Mouse (Mus musculus) urinary bladder, adult 18-20 months (tissue): ENCODE measurements around the gene 1700020D05Rik.

Source experiments
- DNase-seq, 2 experiments: peaks; one replicate each; pipeline ENCODE4 v3.0.0; 2022; ENCODE audit warnings: low spot score in 2 of 2, mixed read lengths in 2 of 2

The 1700020D05Rik gene

DNA sequence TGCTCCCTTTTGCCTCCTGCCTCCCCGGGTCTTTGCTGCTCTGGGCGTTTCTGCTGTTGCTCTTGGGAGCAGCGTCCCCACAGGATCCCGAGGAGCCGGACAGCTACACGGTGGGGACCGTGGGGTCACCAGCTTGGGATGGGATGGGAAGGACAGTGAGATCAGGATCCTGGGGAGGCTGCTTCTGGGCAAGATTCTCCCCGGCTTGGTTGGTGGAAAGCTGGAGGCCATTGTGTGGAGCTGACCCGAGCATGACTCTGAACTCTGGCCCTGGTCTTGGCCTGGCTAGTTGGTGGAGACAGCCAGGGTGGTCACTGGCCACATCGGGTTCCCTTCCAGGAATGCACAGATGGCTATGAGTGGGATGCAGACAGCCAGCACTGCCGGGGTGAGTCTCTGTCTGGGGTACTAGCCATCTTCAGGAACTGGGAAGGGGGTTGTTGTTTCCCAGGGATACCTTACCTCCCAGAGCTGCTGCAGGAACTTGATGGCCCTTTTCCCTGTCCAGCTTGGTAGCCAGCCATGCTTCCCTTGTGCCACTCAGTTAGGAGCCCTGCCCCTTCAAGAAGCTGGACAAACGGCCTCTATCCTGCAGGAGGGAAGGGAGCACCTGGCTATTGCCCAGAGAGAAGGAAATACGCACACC, 28.4 kb downstream of the 1700020D05Rik start:
- no peak for DNase-seq

DNA sequence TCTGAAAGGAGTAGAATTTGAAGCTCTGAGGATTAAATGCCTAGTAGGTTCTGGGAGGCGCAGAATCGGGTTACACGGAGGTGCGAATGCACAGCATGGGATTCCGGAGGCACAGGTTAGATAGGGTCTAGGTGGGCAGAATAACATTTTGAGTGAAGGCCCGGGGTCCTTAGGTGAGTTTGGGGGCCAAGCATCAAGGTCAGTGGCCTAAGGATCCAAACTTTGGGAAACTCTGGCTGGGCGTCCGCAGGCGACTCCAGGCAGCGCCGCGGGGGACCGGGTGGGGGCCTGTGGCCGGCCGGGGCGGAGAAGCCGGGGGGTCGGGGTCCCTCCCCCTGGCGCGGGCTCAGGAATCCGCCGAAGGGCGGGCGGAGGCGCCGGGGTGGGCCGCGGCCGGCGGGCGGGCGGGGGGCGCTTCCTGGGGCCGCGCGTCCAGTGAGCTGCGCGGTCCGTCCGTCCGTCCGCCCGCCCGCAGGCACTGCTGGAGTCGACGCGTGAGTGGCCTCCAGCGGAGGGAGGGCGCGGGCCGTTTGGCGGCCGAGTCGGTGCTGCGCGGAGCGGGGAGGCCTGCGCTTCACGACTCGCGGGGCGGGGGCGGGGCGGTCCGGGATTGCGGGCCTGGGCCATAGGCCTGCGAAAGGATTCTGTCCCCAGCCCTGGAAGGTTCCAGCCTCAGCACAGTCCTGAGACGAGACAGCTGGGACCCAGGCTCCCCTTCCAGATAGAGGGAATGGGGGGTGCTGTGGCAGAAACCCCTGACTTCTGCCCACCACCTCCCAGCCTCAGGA, 29.1 kb downstream of the 1700020D05Rik start:
- peak in 1 of 2 experiments; percentile 30 for DNase-seq

DNA sequence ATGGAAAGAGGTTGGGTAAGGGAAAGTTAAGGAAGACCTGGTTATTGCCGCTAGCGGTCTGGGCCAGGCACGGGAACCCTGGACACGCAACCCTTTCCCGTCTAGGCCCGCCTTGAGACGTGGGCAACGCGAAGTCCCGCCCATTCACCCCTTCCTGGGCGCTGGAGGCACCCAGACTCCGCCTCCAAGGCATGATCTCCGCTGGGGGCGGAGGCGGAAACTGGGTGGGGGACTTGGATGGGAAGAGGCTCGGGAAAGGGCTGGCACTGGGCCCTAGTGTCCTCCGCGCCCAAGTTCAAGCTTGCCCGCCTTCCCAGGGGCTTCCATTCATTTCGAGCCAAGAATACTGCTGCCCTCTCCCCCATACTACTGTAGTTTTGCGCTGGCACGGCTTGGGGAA, 29.9 kb downstream of the 1700020D05Rik start, which contains the start of gene Efemp2:
TSS of gene Efemp2 (plus strand) at position 235 of the 400 bp plus-strand sequence.
- DNase-seq = peak; percentile 72 to 82

DNA sequence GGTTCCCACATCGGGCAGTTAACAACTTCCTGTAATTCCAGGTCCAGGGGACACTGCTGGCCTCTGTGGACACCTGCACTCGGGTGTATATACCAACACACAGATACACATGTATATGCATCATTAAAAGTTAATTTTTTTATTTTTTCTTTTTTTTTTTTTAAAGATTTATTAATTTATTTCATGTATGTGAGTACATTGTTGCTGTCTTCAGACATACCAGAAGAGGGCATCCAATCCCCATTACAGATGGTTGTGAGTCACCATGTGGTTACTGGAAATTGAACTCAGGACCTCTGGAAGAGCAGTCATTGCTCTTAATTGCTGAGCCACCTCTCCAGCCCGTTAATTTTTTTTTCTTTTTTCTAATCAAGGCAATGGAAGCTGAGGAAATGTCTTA, 30.7 kb downstream of the 1700020D05Rik start:
- no peak for DNase-seq

DNA sequence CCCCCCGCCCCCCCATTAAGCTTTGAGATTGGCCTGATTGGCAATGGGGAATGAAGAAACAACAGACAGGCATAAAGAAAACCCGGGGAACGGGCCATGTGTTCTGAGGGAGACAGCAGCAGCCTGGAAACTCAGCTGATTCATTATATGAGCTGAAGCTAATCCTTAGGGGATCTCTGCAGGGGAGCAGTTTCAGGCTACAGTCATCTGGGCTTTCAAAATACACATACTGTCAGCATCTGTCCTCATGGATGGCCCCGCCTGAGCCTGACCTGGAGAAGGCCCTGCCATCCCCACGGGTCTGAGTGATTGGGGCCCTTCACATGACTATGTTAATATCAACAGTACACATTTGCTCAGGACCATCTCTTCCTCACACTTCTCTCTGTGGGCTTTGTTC, 31.7 kb downstream of the 1700020D05Rik start:
- no peak for DNase-seq

DNA sequence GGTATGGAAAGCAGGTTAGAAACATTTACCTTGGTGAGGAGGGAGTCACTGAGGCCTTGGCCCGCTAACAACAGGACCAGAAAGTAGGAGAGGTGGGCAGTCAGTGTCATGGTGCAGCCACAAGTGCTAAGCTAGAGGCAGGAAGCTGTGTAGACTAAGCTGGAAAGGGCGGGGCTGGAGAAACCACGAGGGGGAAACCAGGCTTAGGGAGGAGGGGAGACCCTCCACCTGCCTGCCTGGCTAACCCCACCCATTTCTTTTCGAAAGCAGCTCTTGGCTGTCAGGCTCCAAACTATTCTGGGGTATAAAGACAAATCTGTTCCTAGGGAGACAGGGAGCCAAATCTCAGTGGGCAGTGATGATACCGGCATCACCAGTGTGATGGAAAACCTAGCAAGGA, 35.2 kb downstream of the 1700020D05Rik start, which contains the start of gene Ctsw:
TSS of gene Ctsw (minus strand) at position 134 of the 400 bp plus-strand sequence.
- no peak for DNase-seq

DNA sequence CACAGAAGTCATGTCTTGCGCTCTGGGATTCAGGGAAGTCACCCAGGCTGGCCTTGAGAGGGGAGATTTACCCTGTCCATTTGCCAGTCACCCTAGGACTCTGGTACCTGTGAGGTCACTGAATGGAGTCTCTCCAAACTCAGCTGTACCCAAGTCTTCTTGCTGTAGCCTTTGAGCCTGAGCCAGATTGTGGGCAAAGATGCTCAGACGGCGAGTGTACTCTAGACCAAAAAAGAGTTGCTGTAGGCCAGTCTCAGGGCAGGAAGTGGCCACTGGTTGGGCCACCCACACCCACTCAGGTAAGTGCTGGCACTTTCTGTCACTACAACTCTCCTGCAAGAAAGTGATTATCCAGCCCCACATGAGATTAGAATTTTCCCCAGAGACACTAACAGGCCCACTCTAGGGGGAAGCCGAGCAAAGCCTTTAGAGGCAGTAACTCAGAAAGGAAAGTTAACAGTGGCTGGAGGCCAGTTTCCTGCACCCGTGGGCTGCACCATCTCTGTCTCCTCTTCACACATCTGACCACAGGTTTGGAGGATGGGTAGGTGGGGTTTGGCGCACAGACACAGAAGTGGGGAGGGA, 36.6 kb downstream of the 1700020D05Rik start:
- no peak for DNase-seq

DNA sequence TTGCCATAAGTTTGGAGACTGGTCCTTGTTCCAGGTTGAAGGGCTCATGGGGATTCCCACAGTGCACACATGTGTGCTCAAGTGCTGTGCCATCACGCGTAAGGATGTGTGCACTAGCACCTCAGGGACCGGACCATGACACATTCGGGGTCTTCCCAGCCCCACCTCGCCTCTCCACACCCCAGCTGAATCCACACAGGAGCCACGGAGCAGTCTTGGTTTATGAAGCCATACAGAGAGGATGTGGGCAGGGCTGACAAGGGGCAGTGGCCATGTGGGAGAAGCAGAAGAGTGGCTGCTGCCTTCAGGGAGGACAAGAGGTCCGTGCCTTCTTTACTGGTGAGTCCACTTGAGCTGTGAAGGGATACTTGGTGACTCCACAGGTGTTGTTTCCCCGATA, 38.5 kb downstream of the 1700020D05Rik start:
- no peak for DNase-seq

DNA sequence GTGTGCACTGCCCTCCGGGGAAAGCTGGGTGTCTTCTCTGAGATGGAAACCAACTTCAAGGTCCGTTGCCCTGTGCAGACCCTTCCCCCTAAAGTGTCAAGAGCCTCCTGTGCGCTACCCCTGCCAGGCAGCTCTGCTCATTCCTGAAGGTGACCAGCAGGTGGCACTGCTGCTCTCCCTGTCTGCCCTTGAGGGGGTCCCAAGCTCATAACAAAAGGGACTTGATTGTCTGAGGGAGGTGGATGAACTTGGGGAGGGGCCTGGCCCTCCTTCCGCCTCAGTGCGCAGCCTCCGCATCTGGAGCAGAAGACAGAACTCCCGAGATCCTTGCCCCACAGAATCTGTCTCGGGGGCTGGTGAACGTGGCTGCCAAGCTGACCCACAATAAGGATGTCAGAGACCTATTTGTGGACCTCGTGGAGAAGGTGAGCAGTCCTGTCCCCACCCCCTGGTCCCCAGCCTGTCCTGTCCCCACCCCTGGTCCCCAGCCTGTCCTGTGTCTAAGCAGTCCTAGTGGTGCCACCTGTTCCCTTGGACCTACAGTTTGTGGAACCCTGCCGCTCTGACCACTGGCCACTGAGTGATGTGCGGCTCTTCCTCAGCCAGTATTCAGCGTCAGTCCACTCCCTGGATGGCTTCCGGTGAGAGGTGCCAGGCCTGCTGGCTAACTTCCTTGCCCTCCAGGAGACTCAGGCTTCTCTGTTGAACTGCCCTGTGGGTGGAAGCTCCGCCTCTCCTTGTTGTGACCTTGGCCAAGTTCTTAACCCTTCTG, 39.6 kb downstream of the 1700020D05Rik start:
- DNase-seq = no peak

DNA sequence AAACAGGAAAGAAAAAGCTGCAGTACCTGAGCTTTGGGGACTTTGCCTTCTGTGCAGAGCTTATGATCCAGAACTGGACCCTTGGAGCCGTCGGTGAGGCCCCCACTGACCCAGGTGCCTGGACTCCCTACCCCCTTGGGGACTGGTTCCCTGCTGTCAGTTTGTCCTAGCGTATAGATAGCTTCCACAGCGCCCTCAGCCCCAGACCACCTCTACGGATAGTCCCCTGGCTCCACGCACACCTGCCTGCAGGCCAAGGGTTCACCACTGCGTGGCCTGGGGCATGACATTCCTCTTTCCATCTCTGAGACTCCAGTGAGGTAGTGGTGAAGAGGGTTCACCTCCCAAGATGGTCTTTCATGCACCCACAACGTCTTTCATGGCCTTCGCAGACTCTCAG, 40.4 kb downstream of the 1700020D05Rik start:
- no peak for DNase-seq

DNA sequence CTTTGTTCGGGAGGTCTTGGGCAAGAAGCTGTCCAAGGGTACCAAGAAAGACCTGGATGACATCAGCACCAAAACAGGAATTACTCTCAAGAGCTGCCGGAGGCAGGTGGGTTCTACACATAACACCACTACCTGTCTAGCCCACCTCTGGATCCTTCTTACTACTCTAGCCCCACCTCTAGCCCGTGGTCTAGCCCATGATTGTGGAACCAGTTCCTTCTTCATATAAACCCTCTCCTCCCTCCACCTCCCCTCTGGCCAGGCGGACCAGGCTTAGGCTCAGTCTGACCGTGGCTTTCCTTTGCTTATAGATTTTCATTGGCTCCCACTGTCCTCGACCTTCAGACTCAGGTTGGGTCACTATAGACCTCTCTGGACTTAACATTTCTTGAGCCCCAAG, 42.2 kb downstream of the 1700020D05Rik start:
- DNase-seq = no peak

DNA sequence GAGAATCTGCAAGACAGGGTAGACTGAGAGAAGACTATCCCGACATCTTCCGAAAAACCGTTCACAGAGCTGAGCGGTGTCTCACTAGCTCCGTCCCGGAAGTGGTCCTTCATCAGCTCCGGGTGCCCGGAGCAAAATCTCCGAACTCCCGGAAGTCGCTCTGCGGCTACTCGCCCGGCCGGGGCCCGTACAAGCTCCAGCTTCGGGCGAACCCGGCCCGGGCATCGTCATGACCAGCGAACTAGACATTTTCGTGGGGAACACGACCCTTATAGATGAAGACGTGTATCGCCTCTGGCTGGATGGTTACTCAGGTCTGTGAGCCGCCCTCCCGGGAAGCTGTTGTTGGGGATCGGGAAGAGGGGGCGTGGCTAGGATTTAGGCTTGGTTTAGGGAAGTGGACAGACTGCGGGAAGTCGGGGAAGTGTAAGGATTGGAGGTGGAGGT, 43.1 kb downstream of the 1700020D05Rik start, which contains the start of gene Fibp:
TSS of gene Fibp (plus strand) at position 151 of the 447 bp plus-strand sequence.
- DNase-seq = peak; percentile 83 to 93

DNA sequence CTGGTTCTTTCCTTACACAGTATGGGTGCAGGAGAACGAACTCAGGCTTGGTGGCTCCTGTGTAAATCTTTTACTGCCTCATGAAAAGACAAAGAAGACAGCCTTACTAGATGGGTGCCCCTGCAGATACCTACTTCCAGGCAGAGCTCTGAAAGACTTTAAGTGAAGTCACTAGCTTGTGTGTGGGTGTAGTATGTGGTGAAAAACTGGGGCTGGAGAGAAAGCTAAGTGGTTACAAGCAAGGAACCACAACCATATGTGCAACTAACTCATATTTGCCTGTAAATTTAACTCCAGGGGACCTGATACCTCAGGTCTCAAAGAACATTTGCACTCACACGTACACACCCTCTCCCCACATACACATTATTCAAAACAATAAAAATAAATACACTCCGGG, 43.7 kb downstream of the 1700020D05Rik start:
- no peak for DNase-seq

DNA sequence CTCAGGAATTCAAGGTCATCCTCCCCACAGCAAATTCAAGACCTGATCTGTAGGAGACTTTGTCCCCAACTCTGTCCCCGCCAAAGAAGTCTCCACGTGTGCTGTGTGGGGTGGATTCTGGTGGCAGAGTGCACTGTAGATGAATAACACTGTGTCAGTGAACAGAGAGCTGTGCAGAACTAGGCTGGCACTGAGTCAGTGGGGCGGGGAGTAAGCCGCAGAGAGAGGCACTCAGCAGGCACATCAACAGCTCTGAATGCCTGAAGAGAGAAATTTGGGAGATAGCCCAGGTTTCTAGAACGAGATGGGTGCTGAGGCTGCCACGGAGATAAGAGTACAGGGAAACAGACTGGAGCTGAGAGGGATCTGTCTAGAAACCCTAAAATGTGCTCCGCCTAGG, 44.6 kb downstream of the 1700020D05Rik start:
- no peak for DNase-seq

DNA sequence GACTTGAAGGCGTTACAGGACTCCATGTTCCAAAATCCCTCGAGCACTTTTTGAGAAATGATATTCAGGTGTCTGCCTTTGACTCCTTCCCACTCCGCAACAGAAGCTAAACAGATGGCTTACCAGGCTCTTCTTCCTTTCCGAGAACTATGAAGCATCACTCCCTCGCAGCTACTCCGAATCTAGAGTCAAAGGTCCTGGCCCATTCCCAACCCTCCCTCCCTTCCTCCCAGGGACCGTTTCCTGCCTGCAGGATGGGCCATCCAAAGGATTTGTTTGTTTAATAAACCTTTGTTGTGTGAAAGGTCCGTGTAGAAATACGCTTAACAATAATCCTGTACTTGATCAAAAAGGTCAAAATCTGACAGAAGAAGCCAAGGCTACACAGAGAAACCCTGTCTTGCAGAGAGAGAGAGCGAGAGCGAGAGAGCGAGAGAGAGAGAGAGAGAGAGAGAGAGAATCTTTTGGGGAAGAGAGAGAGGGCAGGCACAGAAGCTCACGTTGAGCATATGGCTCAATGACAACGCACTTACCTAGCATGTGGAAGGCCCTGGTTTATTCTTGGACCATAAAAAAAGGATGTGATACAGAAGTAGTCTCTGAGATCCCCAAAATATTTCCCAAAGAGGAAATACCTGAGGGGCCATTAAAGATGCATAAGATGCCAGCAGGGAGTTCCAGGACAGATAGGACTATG, 45.7 kb downstream of the 1700020D05Rik start, which contains the start of gene Ccdc85b:
TSS of gene Ccdc85b (minus strand) at position 149 of the 697 bp plus-strand sequence.
- DNase-seq = no peak

DNA sequence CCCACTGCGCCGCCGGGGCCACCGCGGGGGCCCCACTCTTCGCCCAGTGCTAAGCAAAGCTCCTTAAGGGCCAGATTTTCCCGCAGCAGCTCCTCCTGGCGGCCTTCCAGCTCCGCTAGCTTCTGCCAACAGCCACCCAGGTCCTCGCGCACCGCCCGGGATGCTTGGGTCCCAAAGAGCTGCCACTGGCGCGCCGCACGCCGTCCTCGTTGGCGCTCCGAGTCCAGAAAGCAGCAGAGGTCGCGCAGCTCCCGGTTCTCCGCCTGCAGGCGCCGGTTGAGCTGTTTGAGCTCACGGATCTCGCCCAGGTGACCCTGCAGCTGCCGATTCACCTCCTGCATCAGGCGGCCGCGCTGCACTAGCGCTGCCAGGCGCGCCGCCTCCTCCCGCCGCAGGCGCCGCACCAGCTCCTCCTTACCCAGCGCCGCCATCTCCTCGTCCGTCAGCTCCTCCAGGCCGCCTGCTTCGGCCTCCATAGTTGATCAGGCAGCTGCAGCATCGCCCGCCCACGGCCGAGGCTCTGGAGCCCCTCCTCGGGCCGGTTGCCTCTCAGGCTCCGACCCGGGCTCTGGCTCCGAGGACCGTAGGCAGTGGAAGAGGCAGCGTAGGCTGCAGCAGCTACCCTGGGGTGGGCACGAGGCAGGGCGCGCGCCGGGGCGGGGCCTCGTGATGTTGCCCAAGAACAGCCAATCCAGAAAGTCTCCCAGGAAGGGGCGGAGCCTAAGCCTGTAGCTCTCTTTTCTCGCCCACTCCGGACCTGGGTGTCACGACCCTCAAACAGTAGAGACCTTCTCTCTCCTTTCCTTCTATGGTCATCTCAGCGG, 46.5 kb downstream of the 1700020D05Rik start:
- peak; percentile 94 to 96 for DNase-seq

DNA sequence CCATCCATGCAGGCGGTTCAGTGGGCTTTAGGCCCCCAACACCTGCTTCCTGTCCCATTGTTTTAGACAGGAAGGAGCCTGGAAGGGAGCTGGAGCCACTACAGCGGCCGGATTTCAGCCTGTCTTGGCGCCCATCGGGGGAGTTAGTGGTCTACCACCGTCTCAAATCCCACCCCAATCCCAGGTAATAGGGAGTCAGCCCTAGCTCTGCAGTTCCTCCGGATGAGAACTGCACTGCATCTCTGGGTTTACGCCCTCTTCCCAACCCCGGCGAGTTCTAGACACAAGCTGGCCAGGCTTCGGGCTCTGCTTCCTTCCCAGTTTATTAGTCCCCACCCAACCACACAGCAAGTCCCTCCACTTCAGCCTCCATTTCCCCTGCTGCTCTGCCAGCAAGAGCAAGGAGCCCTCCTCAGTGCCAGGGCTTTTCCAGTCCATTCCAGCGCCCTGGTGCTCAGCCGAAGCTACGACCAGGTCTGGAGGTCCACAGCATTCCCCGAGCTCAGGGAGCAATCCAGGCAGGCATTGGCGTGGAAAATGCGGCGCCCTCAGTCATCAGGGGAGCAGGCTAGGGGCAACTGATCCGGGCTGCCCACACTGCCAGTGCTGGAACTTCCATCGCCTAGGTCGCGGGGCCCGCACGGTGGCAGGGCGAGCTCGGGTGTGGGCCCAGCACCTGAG, 47.2 kb downstream of the 1700020D05Rik start:
- no peak for DNase-seq

DNA sequence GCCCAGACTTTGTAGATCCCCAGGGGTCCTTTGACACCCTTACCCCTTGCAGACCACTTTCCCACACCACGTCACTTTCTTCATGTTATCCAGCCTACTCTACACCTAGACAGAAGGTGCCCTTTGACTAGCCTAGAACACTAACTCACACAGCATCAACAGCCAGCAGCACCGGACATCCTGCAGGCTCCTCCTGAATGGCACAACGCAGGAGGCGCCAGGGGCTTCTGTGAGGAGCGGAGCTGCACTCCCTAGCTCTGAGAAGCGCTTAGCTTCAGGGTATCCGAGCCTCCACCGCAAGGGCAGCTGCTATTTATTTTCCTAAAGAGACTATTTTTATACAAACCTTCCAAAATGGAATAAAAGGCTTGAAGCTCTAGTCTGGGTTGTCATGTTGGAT, 48.0 kb downstream of the 1700020D05Rik start:
- DNase-seq = no peak

DNA sequence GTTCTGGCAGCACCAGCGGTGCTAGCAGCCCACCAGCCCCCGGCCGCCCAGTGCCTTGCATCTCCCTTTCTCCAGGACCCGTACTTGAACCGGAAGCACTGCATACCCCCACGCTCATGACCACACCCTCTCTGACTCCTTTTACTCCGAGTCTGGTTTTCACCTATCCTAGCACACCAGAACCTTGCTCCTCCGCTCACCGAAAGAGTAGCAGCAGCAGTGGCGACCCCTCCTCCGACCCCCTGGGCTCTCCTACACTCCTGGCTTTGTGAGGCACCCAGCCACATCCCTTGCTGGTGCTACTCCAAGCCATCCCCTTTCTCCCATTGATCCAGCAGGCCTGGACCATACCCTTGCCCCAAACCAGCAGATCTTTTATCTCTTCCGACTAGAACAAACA, 48.5 kb downstream of the 1700020D05Rik start:
- DNase-seq = no peak
